Mouse (Mus musculus) olfactory bulb, adult 2 months (tissue): ENCODE measurements at regions not wholly inside any gene's neighbourhood (a gene's known extent, or its start where the extent isn't known, plus 50 kb on each side); places are given as distances from the start of the nearest gene placed in this dataset.

ENCODE experiments used
- CTCF ChIP-seq: fragments of 200-500 bp; IDR thresholded peaks from 2 replicates; pipeline ENCODE4 v1.5.1; 2012; ENCODE audit warnings: low read depth, mild to moderate bottlenecking, low read length, moderate library complexity; ENCODE audit not compliant: insufficient read depth
- POLR2A ChIP-seq: fragments of 200-500 bp; IDR thresholded peaks from 2 replicates; pipeline ENCODE4 v1.6.1; 2012; ENCODE audit warnings: mild to moderate bottlenecking, low read depth, low read length, moderate library complexity; ENCODE audit not compliant: insufficient read depth

- no peak for TF ChIP-seq POLR2A
- no peak for TF ChIP-seq CTCF
These were observed 254.4 kb downstream of the Dysf start for GRCm38 (mm10) chr6:84262766-84263165.
